Mouse (Mus musculus): Measurements from ENCODE around the gene 1700020D05Rik.

- TF ChIP-seq CTCF (IDR thresholded peaks at IDR 0.05; ENCODE audit: low read depth) (no peak), EP300 (optimal IDR thresholded peaks at IDR 0.05) (no peak)
Measured at GRCm38 (mm10) chr19:5477004-5477667, 26.5 kb downstream of the 1700020D05Rik start.
